Mouse (Mus musculus) liver, postnatal 0 days (tissue): ENCODE data around the gene Cttnbp2nl.

Source experiments
- CTCF ChIP-seq: sonication (generic); IDR thresholded peaks from 2 replicates; pipeline ENCODE4 v1.5.1; 2016; ENCODE audit warnings: antibody characterized with exemption, low read depth
- EP300 ChIP-seq: IDR thresholded peaks from 2 replicates; pipeline ENCODE4 v1.6.1; 2016; ENCODE audit warnings: antibody characterized with exemption, low read depth, mild to moderate bottlenecking

DNA sequence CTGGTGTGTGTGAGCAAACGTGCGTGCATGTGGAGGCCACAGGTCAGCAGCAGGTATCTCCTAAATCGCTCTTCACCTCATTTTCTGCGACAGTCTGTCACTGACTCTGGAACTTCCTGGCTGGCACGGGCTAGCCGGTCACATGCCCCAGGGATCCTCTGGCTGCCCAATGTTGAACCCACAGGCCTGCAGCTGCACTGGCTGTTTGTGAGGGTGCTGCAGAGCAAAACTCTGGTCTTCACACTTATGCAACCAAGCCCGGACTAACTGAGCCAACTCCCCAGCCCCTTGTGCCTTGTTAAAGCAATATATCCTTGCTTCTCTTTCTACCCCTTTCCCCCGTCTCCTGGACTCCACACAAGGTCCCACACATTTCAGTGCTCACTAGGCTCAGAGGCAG lies 5.3 kb downstream of the Cttnbp2nl start:
- TF ChIP-seq EP300 (no peak), CTCF (no peak)
